Mouse (Mus musculus): ENCODE measurements around the gene Npas1. TPM values are rescaled to one million over a fixed set of nuclear protein-coding genes. Genes with fewer than 3 reads are reported as not detected.

The Npas1 gene
- polyA plus RNA-seq, 1 experiment = 0.28 TPM

- H3K4me1 ChIP-seq (replicated peaks; ENCODE audit: control insufficient read depth, insufficient read depth, low read length) = no peaks in the 10 kb centered on the region
- no peaks in the 10 kb centered on the region for H3K27me3 ChIP-seq (ENCODE audit: control insufficient read depth, insufficient read depth, low read length)
- WGBS = 95% methylated on average over 5 of the region's 5 CpGs
- H3K36me3 ChIP-seq (ENCODE audit: control insufficient read depth, insufficient read depth, low read length) = no peaks in the 10 kb centered on the region
- H3K27ac ChIP-seq (ENCODE audit: control insufficient read depth, insufficient read depth, low read length) = no peak overlapping the region
- no peak overlapping the region for H3K4me3 ChIP-seq (ENCODE audit: control insufficient read depth, insufficient read depth, low read length)
- no peak for DNase-seq
- no peak for TF ChIP-seq CTCF (IDR thresholded peaks at IDR 0.05; ENCODE audit: borderline replicate concordance, control insufficient read depth, extremely low read depth, insufficient read depth, low read length, poor library complexity)
- no peak for TF ChIP-seq POLR2A (IDR thresholded peaks at IDR 0.05; ENCODE audit: control insufficient read depth, extremely low read depth, insufficient read depth, low read length, poor library complexity)
These were observed 12.0 kb downstream of the Npas1 start for GRCm38 (mm10) chr7:16465568-16465967.

GRCm38 (mm10) chr7:16465160-16465559, 12.4 kb downstream of the Npas1 start:
- WGBS = 5% methylated on average over 8 of the region's 8 CpGs
- Histone ChIP-seq H3K4me3 (ENCODE audit: control insufficient read depth, insufficient read depth, low read length) (no peak overlapping the region), H3K27ac (ENCODE audit: control insufficient read depth, insufficient read depth, low read length) (no peak overlapping the region), H3K4me1 (replicated peaks; ENCODE audit: control insufficient read depth, insufficient read depth, low read length) (no peaks in the 10 kb centered on the region), H3K27me3 (ENCODE audit: control insufficient read depth, insufficient read depth, low read length) (no peaks in the 10 kb centered on the region), H3K36me3 (ENCODE audit: control insufficient read depth, insufficient read depth, low read length) (no peaks in the 10 kb centered on the region)
- TF ChIP-seq CTCF (IDR thresholded peaks at IDR 0.05; ENCODE audit: borderline replicate concordance, control insufficient read depth, extremely low read depth, insufficient read depth, low read length, poor library complexity) (peak; percentile 76; the same call in 1 of the 2 replicates), POLR2A (IDR thresholded peaks at IDR 0.05; ENCODE audit: control insufficient read depth, extremely low read depth, insufficient read depth, low read length, poor library complexity) (no peak)
- DNase-seq = peak; percentile 68

- TF ChIP-seq CTCF (IDR thresholded peaks at IDR 0.05; ENCODE audit: borderline replicate concordance, control insufficient read depth, extremely low read depth, insufficient read depth, low read length, poor library complexity) (peak; percentile 97), POLR2A (IDR thresholded peaks at IDR 0.05; ENCODE audit: control insufficient read depth, extremely low read depth, insufficient read depth, low read length, poor library complexity) (no peak)
- H3K4me3 ChIP-seq (ENCODE audit: control insufficient read depth, insufficient read depth, low read length) = no peak overlapping the region
- DNase-seq = peak; percentile 84
- no peaks in the 10 kb centered on the region for H3K27me3 ChIP-seq (ENCODE audit: control insufficient read depth, insufficient read depth, low read length)
- 1% methylated on average over 14 of the region's 14 CpGs for WGBS
- H3K36me3 ChIP-seq (ENCODE audit: control insufficient read depth, insufficient read depth, low read length) = no peaks in the 10 kb centered on the region
- no peaks in the 10 kb centered on the region for H3K4me1 ChIP-seq (replicated peaks; ENCODE audit: control insufficient read depth, insufficient read depth, low read length)
- H3K27ac ChIP-seq (ENCODE audit: control insufficient read depth, insufficient read depth, low read length) = no peak overlapping the region
These were observed 14.3 kb downstream of the Npas1 start for GRCm38 (mm10) chr7:16463214-16463613.

- Histone ChIP-seq H3K27me3 (ENCODE audit: control insufficient read depth, insufficient read depth, low read length) (no peaks in the 10 kb centered on the region), H3K4me3 (ENCODE audit: control insufficient read depth, insufficient read depth, low read length) (no peak overlapping the region), H3K36me3 (ENCODE audit: control insufficient read depth, insufficient read depth, low read length) (no peaks in the 10 kb centered on the region), H3K4me1 (replicated peaks; ENCODE audit: control insufficient read depth, insufficient read depth, low read length) (no peaks in the 10 kb centered on the region), H3K27ac (ENCODE audit: control insufficient read depth, insufficient read depth, low read length) (no peak overlapping the region)
- DNase-seq = no peak
- 82% methylated on average over 6 of the region's 6 CpGs for WGBS
- TF ChIP-seq CTCF (IDR thresholded peaks at IDR 0.05; ENCODE audit: borderline replicate concordance, control insufficient read depth, extremely low read depth, insufficient read depth, low read length, poor library complexity) (no peak), POLR2A (IDR thresholded peaks at IDR 0.05; ENCODE audit: control insufficient read depth, extremely low read depth, insufficient read depth, low read length, poor library complexity) (no peak)
These were observed 15.8 kb downstream of the Npas1 start for GRCm38 (mm10) chr7:16461705-16462104.

GRCm38 (mm10) chr7:16461151-16461550, 16.4 kb downstream of the Npas1 start:
- 63% methylated on average over 6 of the region's 6 CpGs for WGBS
- no peak for TF ChIP-seq POLR2A (IDR thresholded peaks at IDR 0.05; ENCODE audit: control insufficient read depth, extremely low read depth, insufficient read depth, low read length, poor library complexity)
- TF ChIP-seq CTCF (IDR thresholded peaks at IDR 0.05; ENCODE audit: borderline replicate concordance, control insufficient read depth, extremely low read depth, insufficient read depth, low read length, poor library complexity) = no peak
- no peak for DNase-seq
- no peaks in the 10 kb centered on the region for H3K27me3 ChIP-seq (ENCODE audit: control insufficient read depth, insufficient read depth, low read length)
- no peaks in the 10 kb centered on the region for H3K36me3 ChIP-seq (ENCODE audit: control insufficient read depth, insufficient read depth, low read length)
- H3K27ac ChIP-seq (ENCODE audit: control insufficient read depth, insufficient read depth, low read length) = no peak overlapping the region
- H3K4me3 ChIP-seq (ENCODE audit: control insufficient read depth, insufficient read depth, low read length) = no peak overlapping the region
- H3K4me1 ChIP-seq (replicated peaks; ENCODE audit: control insufficient read depth, insufficient read depth, low read length) = no peaks in the 10 kb centered on the region

GRCm38 (mm10) chr7:16460566-16460965, 17.0 kb downstream of the Npas1 start:
- no peaks in the 10 kb centered on the region for H3K4me1 ChIP-seq (replicated peaks; ENCODE audit: control insufficient read depth, insufficient read depth, low read length)
- 61% methylated on average over 13 of the region's 13 CpGs for WGBS
- H3K27ac ChIP-seq (ENCODE audit: control insufficient read depth, insufficient read depth, low read length) = no peak overlapping the region
- H3K27me3 ChIP-seq (ENCODE audit: control insufficient read depth, insufficient read depth, low read length) = no peaks in the 10 kb centered on the region
- H3K4me3 ChIP-seq (ENCODE audit: control insufficient read depth, insufficient read depth, low read length) = no peak overlapping the region
- no peak for DNase-seq
- H3K36me3 ChIP-seq (ENCODE audit: control insufficient read depth, insufficient read depth, low read length) = no peaks in the 10 kb centered on the region
- TF ChIP-seq POLR2A (IDR thresholded peaks at IDR 0.05; ENCODE audit: control insufficient read depth, extremely low read depth, insufficient read depth, low read length, poor library complexity) (no peak), CTCF (IDR thresholded peaks at IDR 0.05; ENCODE audit: borderline replicate concordance, control insufficient read depth, extremely low read depth, insufficient read depth, low read length, poor library complexity) (no peak)

- Histone ChIP-seq H3K27ac (ENCODE audit: control insufficient read depth, insufficient read depth, low read length) (no peak overlapping the region), H3K4me1 (replicated peaks; ENCODE audit: control insufficient read depth, insufficient read depth, low read length) (peaks cover 12% of the 10 kb centered on the region), H3K27me3 (ENCODE audit: control insufficient read depth, insufficient read depth, low read length) (no peaks in the 10 kb centered on the region), H3K4me3 (ENCODE audit: control insufficient read depth, insufficient read depth, low read length) (no peak overlapping the region), H3K36me3 (ENCODE audit: control insufficient read depth, insufficient read depth, low read length) (no peaks in the 10 kb centered on the region)
- no peak for DNase-seq
- WGBS = 92% methylated on average over 5 of the region's 5 CpGs
- TF ChIP-seq CTCF (IDR thresholded peaks at IDR 0.05; ENCODE audit: borderline replicate concordance, control insufficient read depth, extremely low read depth, insufficient read depth, low read length, poor library complexity) (no peak), POLR2A (IDR thresholded peaks at IDR 0.05; ENCODE audit: control insufficient read depth, extremely low read depth, insufficient read depth, low read length, poor library complexity) (no peak)
These were observed 21.2 kb downstream of the Npas1 start for GRCm38 (mm10) chr7:16456289-16456688.
